Mouse (Mus musculus) liver, embryonic 13.5 days (tissue): ENCODE measurements at regions not wholly inside any gene's neighbourhood (a gene's known extent, or its start where the extent isn't known, plus 50 kb on each side); places are given as distances from the start of the nearest gene placed in this dataset.

Source experiments
- ATAC-seq: fragments of 200-750 bp; cut with Nextera tagmentation; 2 replicates; pipeline ENCODE4 v1.8.0; 2017; ENCODE audit warnings: low read depth, mild to moderate bottlenecking, moderate number of reproducible peaks, moderate library complexity
- DNase-seq: peaks from one replicate; pipeline ENCODE4 v3.0.0; 2022
- H3K27ac ChIP-seq: fragments of 300-500 bp; sonication (generic); 2 replicates; pipeline ENCODE4 v1.5.1; 2015; ENCODE audit warnings: moderate library complexity, mild to moderate bottlenecking, inconsistent platforms
- H3K27me3 ChIP-seq: fragments of 300-500 bp; sonication (generic); 2 replicates; pipeline ENCODE4 v1.6.1; 2015; ENCODE audit warnings: mild to moderate bottlenecking, inconsistent platforms
- H3K36me3 ChIP-seq: fragments of 300-500 bp; sonication (generic); 2 replicates; pipeline ENCODE4 v1.6.1; 2015; ENCODE audit warnings: mild to moderate bottlenecking, inconsistent platforms
- H3K4me1 ChIP-seq: fragments of 300-500 bp; sonication (generic); replicated peaks from 2 replicates; pipeline ENCODE4 v1.6.1; 2015; ENCODE audit warnings: inconsistent platforms
- H3K4me2 ChIP-seq: fragments of 300-500 bp; sonication (generic); 2 replicates; pipeline ENCODE4 v1.6.1; 2015; ENCODE audit warnings: inconsistent platforms, mild to moderate bottlenecking, moderate library complexity
- H3K4me3 ChIP-seq: fragments of 300-500 bp; sonication (generic); replicated peaks from 2 replicates; pipeline ENCODE4 v1.5.1; 2015; ENCODE audit warnings: mild to moderate bottlenecking, inconsistent platforms
- H3K9ac ChIP-seq: fragments of 300-500 bp; sonication (generic); 2 replicates; pipeline ENCODE4 v1.6.1; 2015; ENCODE audit warnings: mild to moderate bottlenecking, inconsistent platforms
- H3K9me3 ChIP-seq: fragments of 300-500 bp; sonication (generic); replicated peaks from 2 replicates; pipeline ENCODE4 v1.6.1; 2016; ENCODE audit warnings: inconsistent platforms
- WGBS: fragments of 180-500 bp; shearing (Covaris S2); methylation state at CpG from one replicate; pipeline ENCODE4 v1.1.7; 2015; ENCODE audit not compliant: insufficient replicate concordance; 5-methylcytosine and 5-hydroxymethylcytosine counted together

DNA sequence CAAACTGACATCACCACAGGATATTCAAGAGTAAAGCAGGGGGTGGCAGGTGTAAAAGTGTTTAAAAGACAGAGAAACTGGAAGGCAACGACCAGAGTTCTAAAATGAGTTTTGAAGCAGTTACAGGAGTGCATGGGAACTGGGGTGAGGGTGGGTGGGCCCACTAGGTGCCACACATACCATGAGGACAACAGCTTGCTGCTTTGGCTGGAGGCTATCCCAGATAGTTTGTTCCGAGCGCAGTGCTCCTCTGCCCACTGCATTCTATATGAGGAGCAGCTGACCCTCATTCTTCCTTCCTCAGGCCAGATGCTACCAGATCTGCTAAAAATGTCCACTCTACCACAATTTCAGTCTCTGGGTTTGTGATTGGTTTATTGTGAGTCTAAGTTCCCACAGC lies 234.6 kb upstream of the 4930412O13Rik start:
- WGBS = 53% methylated on average over 3 of the region's 3 CpGs
- ATAC-seq = no peak
- Histone ChIP-seq H3K36me3 (no peaks in the 10 kb centered on the region), H3K9ac (no peak overlapping the region), H3K4me1 (no peaks in the 10 kb centered on the region), H3K4me2 (no peak overlapping the region), H3K9me3 (no peaks in the 10 kb centered on the region), H3K27me3 (no peaks in the 10 kb centered on the region), H3K27ac (no peak overlapping the region), H3K4me3 (no peak overlapping the region)
- DNase-seq = no peak

- Histone ChIP-seq H3K27ac (no peak overlapping the region), H3K27me3 (no peaks in the 10 kb centered on the region), H3K4me1 (no peaks in the 10 kb centered on the region), H3K4me3 (no peak overlapping the region), H3K4me2 (no peak overlapping the region), H3K9ac (no peak overlapping the region), H3K9me3 (no peaks in the 10 kb centered on the region), H3K36me3 (no peaks in the 10 kb centered on the region)
- DNase-seq (no peak), ATAC-seq (no peak)
- 35% methylated on average over 4 of the region's 4 CpGs for WGBS
Observed at GRCm38 (mm10) chr2:9646963-9647362, 234.1 kb upstream of the 4930412O13Rik start.

DNA sequence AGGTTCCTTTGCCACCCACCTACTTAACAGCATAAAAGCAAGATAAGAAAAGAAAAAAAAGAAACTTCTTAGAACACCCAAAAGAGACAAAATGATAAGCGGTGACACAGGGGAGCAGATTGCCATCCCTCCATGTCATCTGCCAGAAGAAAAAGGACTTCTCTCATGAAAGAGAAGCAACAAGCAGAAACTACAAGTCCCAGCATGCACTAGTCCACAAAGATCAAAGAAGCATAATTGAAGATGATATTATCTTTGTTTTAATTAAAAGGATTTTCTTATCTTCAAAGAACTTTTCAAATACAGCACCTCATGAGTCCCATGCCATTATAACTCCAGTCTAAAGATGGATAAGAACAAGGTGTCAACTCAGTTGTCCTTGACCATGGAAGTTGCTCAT lies 231.0 kb upstream of the 4930412O13Rik start:
- no peak overlapping the region for H3K9ac ChIP-seq
- ATAC-seq (no peak), DNase-seq (no peak)
- H3K36me3 ChIP-seq = no peaks in the 10 kb centered on the region
- 77% methylated on average over 1 of the region's 1 CpGs for WGBS
- H3K9me3 ChIP-seq = no peaks in the 10 kb centered on the region
- no peak overlapping the region for H3K27ac ChIP-seq
- no peak overlapping the region for H3K4me3 ChIP-seq
- no peak overlapping the region for H3K4me2 ChIP-seq
- no peaks in the 10 kb centered on the region for H3K4me1 ChIP-seq
- H3K27me3 ChIP-seq = no peaks in the 10 kb centered on the region

GRCm38 (mm10) chr2:9658880-9659279 lies 222.2 kb upstream of the 4930412O13Rik start:
- H3K27ac ChIP-seq = no peak overlapping the region
- no peak overlapping the region for H3K9ac ChIP-seq
- no peaks in the 10 kb centered on the region for H3K36me3 ChIP-seq
- 72% methylated on average over 4 of the region's 4 CpGs for WGBS
- H3K4me1 ChIP-seq = no peaks in the 10 kb centered on the region
- no peak for ATAC-seq
- H3K4me3 ChIP-seq = no peak overlapping the region
- no peaks in the 10 kb centered on the region for H3K27me3 ChIP-seq
- no peak overlapping the region for H3K4me2 ChIP-seq
- no peaks in the 10 kb centered on the region for H3K9me3 ChIP-seq
- DNase-seq = no peak

GRCm38 (mm10) chr2:9669621-9670020 lies 211.4 kb upstream of the 4930412O13Rik start:
- no peaks in the 10 kb centered on the region for H3K36me3 ChIP-seq
- no peaks in the 10 kb centered on the region for H3K4me1 ChIP-seq
- WGBS = 69% methylated on average over 4 of the region's 4 CpGs
- ATAC-seq (no peak), DNase-seq (no peak)
- H3K4me3 ChIP-seq = no peak overlapping the region
- H3K27ac ChIP-seq = no peak overlapping the region
- no peak overlapping the region for H3K4me2 ChIP-seq
- no peaks in the 10 kb centered on the region for H3K27me3 ChIP-seq
- no peak overlapping the region for H3K9ac ChIP-seq
- H3K9me3 ChIP-seq = no peaks in the 10 kb centered on the region

DNA sequence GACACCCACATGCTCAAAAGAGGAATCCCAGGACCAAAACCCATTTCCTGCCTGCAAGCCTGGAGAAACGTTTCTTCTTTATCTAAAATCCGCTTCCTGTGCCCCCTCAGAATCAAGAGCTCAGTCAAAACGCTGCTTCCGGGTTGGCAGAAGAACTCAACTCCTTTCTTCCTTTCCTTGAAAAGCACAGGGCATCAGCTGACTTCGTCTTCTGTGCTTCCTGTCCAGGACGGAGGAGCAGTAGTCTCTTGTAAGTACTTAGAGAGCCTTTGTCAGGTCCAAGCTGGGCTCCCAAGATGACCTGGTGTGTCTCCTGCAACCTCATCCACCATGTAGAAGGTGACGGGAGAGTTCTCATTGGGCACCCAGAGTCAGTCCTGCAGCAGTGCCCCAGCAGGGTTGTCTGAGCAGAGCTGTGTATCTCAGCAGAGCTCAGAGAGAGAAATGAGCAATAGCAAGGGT lies 199.3 kb upstream of the 4930412O13Rik start:
- H3K27ac ChIP-seq = no peak overlapping the region
- no peak overlapping the region for H3K4me3 ChIP-seq
- ATAC-seq (no peak), DNase-seq (no peak)
- H3K4me2 ChIP-seq = no peak overlapping the region
- H3K9ac ChIP-seq = no peak overlapping the region
- H3K9me3 ChIP-seq = no peaks in the 10 kb centered on the region
- H3K4me1 ChIP-seq = no peaks in the 10 kb centered on the region
- no peaks in the 10 kb centered on the region for H3K36me3 ChIP-seq
- 13% methylated on average over 7 of the region's 7 CpGs for WGBS
- H3K27me3 ChIP-seq = no peaks in the 10 kb centered on the region

GRCm38 (mm10) chr2:9683673-9684210 lies 197.3 kb upstream of the 4930412O13Rik start:
- Histone ChIP-seq H3K36me3 (no peaks in the 10 kb centered on the region), H3K27ac (no peak overlapping the region), H3K9ac (no peak overlapping the region), H3K4me3 (no peak overlapping the region), H3K27me3 (no peaks in the 10 kb centered on the region), H3K9me3 (no peaks in the 10 kb centered on the region), H3K4me1 (no peaks in the 10 kb centered on the region), H3K4me2 (no peak overlapping the region)
- ATAC-seq (no peak), DNase-seq (no peak)
- 80% methylated on average over 2 of the region's 2 CpGs for WGBS

DNA sequence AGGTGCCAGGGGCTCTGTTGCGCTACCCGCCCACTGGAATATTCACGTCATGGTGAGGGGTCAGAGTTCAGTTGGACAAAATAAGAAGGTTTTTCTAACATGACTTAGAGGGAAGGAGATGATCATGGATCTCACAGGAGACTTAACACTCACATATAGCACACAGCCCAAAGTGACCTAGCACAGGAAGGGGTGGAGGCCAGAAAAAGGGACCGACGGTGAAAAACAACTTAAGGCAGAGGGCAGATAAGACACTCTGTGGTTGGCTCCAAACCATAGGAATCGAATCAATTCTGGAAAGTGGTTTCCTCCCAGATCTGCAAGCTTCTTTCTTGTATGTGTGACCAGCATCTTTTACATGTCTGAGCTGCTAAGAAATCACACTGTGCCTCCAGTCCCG lies 192.9 kb upstream of the 4930412O13Rik start:
- no peak overlapping the region for H3K27ac ChIP-seq
- H3K4me3 ChIP-seq = no peak overlapping the region
- no peaks in the 10 kb centered on the region for H3K9me3 ChIP-seq
- H3K4me1 ChIP-seq = no peaks in the 10 kb centered on the region
- no peaks in the 10 kb centered on the region for H3K27me3 ChIP-seq
- no peak for ATAC-seq
- DNase-seq = no peak
- H3K9ac ChIP-seq = no peak overlapping the region
- H3K4me2 ChIP-seq = no peak overlapping the region
- H3K36me3 ChIP-seq = no peaks in the 10 kb centered on the region
- 20% methylated on average over 7 of the region's 7 CpGs for WGBS

- ATAC-seq (no peak), DNase-seq (no peak)
- WGBS = 47% methylated on average over 5 of the region's 5 CpGs
- Histone ChIP-seq H3K4me1 (no peaks in the 10 kb centered on the region), H3K27me3 (no peaks in the 10 kb centered on the region), H3K36me3 (no peaks in the 10 kb centered on the region), H3K27ac (no peak overlapping the region), H3K4me3 (no peak overlapping the region), H3K9ac (no peak overlapping the region), H3K9me3 (no peaks in the 10 kb centered on the region), H3K4me2 (no peak overlapping the region)
Observed at GRCm38 (mm10) chr2:9689518-9689917, 191.5 kb upstream of the 4930412O13Rik start.

GRCm38 (mm10) chr2:9691506-9691905 lies 189.5 kb upstream of the 4930412O13Rik start:
- Histone ChIP-seq H3K4me2 (no peak overlapping the region), H3K27ac (no peak overlapping the region), H3K9me3 (no peaks in the 10 kb centered on the region), H3K36me3 (no peaks in the 10 kb centered on the region), H3K27me3 (no peaks in the 10 kb centered on the region), H3K4me1 (no peaks in the 10 kb centered on the region), H3K9ac (no peak overlapping the region), H3K4me3 (no peak overlapping the region)
- ATAC-seq (no peak), DNase-seq (no peak)
- 63% methylated on average over 5 of the region's 5 CpGs for WGBS

DNA sequence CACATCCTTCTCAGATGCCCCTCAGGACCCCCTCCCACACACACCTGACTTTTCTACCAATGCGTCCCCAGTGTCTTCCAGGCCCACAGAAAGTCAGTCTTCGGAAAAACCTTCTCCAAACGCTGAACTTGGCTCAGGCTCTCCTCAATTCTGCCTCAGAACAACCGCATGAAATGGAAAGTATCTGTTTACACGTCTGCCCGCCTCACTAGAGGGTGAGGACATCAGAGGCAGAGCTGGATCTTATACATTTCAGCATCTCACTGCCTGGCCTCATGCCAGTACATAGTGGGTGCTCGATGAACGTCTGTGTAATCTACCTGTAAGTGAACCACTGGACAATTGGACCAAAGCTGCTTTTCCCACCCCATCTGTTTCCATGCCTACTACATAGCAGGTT lies 189.1 kb upstream of the 4930412O13Rik start:
- no peaks in the 10 kb centered on the region for H3K27me3 ChIP-seq
- 65% methylated on average over 8 of the region's 8 CpGs for WGBS
- no peaks in the 10 kb centered on the region for H3K9me3 ChIP-seq
- ATAC-seq (no peak), DNase-seq (no peak)
- H3K36me3 ChIP-seq = no peaks in the 10 kb centered on the region
- no peak overlapping the region for H3K4me3 ChIP-seq
- H3K9ac ChIP-seq = no peak overlapping the region
- no peaks in the 10 kb centered on the region for H3K4me1 ChIP-seq
- H3K27ac ChIP-seq = no peak overlapping the region
- no peak overlapping the region for H3K4me2 ChIP-seq

DNA sequence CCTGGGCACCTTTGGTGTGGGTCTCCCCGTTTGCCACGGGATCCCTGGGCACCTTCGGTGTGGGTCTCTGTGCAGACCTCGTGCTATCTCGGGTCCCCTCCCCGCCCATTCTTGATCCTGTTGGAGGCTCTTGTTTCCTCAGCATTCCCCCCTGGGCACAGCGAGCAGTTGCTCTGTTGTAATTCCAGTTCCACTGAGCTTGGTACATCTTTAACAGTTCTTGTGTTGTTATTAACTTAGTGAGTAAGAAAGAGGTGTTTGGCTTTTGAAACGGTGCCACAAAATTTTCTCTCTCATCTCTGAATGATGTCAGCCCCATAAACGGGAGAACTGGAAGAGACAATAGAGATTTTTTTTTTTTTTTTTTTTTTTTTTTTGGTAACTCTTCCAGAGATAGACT lies 187.7 kb upstream of the 4930412O13Rik start:
- 65% methylated on average over 9 of the region's 9 CpGs for WGBS
- H3K4me3 ChIP-seq = no peak overlapping the region
- H3K9ac ChIP-seq = no peak overlapping the region

More for the DNA sequence above, 187.7 kb upstream of the 4930412O13Rik start:
- no peak overlapping the region for H3K27ac ChIP-seq
- no peaks in the 10 kb centered on the region for H3K27me3 ChIP-seq
- no peak overlapping the region for H3K4me2 ChIP-seq
- no peaks in the 10 kb centered on the region for H3K9me3 ChIP-seq
- no peak for DNase-seq
- no peaks in the 10 kb centered on the region for H3K36me3 ChIP-seq
- no peaks in the 10 kb centered on the region for H3K4me1 ChIP-seq
- no peak for ATAC-seq
